Mouse (Mus musculus) c-Kit-negative CD71-positive TER-119-positive erythroid progenitor cells, embryonic 14.5 days (primary cell): ENCODE measurements at regions not wholly inside any gene's neighbourhood (a gene's known extent, or its start where the extent isn't known, plus 50 kb on each side); places are given as distances from the start of the nearest gene placed in this dataset.
"Not testable (repeated sequence)": the region's sequence is repeated elsewhere in the genome, so short reads cannot be mapped to it uniquely, and the experiment has no call there.

Experiments used
- DNase-seq: peaks from one replicate; pipeline ENCODE4 v3.0.0-alpha.2; 2013; ENCODE audit warnings: low read depth, low spot score

DNA sequence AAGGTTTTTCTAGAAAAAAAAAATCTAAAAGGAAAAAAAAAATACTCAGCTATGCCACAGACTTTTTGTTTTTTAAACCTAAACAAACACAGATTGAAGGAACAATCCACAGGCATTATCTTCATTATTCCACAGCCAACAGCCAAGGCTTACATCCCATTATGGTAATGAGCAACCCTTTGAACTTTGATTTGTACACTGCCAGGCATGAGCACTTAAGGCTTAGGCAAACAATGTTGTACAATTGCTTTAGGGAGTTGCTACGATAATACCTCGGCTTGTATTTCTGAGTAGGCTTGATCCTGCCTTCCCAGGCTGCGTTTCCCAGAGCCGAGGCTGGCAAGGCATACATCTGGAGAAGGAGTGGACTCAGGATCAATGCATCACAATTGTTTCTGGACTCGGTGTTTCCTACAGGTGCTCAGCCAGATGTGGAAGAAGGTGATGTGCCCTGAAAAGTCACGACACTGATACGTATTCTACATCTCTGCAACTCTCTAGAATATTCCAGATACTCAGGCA is 409.0 kb upstream of the Igfbp7 start:
- no peak for DNase-seq

DNA sequence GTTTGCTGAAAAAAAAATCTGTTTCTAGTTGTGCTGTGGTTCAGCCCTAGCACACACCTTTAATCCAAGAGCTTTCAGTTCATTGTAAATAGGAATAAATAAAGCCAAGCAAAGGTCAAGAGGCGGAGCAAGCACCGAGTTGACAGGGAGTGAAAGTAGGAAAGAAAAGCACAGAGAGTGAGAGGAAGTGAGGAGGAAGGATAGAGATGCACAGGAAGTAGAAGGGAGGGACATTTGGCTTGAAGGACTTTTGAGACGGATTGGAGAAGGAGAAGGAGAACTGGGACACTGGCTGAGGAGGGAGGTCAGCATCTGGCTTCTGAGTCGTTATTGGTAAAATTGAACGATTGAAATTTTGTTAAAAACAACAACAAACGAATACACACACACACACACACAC is 402.0 kb upstream of the Igfbp7 start:
- DNase-seq: no peak

DNA sequence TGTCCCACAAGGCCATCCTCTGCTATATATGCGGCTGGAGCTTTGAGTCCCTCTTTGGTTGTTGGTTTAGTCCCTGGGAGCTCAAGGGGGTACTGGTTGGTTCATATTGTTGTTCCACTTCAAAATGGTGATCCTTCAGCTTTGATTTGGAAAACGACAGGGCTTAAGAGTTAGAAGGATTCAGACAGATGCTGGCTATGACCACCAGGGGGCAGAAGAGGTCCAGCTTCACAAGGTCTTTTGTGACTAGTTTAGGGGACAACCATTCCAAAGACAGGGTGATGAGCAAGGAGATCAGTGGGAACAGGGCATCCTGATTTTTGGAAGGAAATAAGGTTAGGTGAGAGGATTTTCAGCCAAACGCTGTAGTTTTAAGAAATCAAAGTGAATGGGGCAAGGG is 399.9 kb upstream of the Igfbp7 start:
- no peak for DNase-seq

DNA sequence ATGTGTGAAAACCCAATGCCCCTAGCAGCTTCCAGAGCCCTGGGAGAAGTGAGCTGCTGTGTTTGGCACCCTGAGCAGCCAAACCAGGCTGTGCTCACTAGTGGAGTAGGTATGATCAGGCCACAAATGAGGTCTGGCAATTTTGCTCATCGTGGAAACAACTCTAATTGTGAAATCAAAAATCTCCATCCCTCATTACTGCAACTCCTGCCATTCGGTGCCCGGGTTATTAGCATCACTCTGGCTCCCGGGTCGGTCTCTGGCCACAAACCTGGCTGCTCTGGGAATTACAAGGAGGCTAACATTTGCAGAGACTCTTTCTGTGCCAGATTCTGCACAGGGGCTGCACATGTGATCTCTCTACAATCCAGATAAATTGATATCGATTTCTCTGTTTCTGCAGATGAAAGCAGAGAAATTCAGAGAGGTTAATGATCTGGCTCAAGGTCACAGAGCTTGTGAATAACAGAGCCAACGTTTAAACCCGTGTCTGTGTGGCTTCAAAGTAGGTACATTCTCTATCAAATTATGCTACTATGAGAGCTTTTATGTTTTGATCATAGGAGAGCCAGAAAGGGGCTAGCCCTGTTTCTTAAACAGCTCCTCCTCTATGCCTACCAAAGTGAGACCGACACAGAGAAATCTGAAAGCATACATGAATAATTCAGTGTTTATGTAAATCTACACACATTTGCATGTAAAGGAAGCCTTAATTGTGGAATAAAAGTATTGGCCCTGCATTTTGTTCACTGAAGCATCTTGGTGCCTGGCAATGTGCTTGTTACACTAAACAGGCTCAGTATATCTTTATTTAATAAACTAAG is 398.7 kb upstream of the Igfbp7 start:
- DNase-seq: no peak

DNA sequence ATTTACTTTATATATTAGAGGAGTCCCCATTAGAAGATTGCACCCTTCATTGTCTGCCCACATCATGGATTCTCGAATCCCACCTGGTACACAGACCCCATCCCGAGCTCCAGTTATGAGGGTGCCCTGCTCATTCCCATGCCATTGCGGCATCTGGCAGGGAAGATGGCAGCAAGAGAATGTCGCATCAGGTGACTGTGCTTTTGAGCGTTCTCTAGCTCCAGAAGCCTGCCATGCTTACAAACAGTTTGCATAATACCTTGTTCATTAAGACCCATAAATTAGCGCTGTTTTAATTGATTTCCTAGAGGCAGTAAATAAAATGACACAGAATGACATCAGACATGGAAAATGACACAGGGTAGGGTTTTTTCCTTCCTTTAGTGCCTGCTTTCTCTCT is 398.0 kb upstream of the Igfbp7 start:
- no peak for DNase-seq

DNA sequence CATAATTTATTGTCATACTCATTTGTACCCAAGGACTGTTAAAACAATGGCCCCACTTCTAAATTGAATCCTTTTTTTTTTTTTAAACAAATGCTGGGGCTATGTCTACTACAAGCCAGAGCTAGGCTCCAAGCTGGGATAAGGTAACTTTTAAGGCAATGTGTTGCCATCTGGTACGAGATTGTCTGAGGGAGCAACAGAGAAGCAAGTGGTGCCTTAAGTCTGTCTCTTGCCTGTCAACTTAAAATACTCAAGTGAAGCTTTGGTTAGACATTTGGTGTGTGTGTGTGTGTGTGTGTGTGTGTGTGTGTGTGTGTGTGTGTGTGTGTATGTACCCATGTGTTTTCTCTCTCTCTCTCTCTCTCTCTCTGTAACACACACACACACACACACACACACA is 397.5 kb upstream of the Igfbp7 start:
- DNase-seq: no peak

DNA sequence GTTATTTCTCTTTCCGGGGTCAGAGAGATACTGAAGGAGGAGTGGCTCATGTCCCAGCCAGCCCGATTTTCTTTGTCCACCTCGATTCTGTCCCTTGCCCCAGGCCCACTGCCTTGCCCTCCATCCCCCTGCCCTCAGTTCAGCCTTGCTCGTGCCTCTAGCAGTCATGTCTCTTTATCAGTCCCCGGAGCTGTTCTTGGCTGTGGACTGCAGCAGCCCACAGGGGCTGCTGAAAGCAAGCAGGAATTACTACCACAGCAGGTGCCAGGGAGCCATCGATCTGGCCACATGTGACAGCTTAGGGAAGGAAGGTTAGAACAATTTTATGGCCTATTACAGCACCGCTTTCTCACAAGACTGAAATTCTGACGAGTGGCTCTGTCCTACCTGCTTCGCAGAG is 396.3 kb upstream of the Igfbp7 start:
- no peak for DNase-seq

DNA sequence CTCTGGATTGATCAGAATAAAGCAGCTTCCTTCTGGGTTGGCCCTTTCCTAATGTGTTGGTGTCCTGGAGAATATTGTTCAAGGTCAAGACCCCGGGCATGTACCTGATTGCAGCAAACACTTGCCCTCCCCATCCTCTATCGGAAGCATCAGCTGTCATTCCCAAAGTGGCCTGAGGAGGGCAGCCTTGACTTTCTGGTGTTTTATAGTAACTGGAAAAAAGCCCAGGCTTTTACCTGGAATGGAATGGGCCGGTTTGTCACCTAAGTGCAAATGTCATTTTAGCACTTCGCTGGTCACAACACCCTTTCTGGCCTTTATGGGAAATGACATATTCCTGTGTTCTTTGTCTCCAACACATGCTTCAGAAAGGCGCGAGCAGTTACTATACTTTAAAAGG is 395.7 kb upstream of the Igfbp7 start:
- DNase-seq: no peak

DNA sequence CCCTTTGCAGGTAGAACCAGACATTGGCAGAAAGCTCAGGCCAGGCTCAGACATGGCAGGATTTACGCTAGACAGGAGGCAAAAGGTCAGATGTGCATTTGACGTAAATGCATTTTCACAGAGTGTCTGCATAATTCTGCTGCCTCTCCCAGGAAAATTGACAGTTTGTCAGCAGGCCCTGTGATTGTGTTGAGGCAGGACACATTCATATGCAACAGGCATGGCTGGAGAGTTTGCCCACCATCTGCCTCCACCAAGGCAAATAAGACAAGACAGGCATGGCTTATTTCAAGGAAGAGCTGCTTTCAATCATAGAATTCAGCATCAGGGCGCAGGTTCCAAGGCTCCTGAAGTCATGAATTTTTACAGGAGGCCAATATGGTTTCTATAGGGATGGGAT is 389.1 kb upstream of the Igfbp7 start:
- no peak for DNase-seq

DNA sequence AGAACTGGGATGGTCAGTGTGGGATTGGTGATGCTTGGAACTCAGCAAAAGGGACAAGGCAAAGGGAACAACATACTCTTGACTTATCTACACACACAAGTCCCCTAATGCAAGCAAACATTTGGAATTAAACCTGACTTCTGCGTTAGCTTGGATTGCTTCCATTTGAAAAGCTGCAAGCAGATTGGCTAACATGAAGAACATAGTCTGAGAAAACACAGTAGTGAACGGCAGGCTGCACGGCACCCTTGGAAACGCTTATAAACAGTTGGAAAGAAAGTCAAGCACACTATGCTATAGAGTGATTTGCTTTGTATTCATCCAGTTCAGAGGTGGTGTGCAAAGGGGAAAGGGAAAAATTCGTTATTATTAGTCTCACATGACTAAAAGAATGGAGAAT is 387.9 kb upstream of the Igfbp7 start:
- no peak for DNase-seq

DNA sequence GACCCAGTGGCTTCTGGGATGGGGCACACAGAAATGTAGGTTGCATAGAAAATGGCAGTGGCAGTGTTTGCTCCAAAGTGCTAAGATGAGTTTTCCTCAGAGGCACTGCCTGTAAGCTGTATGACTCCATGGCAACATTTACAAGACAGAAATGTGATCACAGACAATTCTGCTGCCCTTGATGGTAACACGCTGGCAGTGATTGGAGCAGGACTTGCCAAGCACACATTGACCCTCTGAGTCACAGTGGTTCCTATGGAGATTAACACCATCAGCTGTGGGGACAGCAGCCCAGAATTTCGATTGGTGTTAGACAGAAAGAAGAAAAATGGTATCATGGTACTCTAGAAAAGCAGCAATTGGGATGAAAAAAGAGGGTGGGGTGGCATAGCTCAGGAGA is 376.1 kb upstream of the Igfbp7 start:
- no peak for DNase-seq

DNA sequence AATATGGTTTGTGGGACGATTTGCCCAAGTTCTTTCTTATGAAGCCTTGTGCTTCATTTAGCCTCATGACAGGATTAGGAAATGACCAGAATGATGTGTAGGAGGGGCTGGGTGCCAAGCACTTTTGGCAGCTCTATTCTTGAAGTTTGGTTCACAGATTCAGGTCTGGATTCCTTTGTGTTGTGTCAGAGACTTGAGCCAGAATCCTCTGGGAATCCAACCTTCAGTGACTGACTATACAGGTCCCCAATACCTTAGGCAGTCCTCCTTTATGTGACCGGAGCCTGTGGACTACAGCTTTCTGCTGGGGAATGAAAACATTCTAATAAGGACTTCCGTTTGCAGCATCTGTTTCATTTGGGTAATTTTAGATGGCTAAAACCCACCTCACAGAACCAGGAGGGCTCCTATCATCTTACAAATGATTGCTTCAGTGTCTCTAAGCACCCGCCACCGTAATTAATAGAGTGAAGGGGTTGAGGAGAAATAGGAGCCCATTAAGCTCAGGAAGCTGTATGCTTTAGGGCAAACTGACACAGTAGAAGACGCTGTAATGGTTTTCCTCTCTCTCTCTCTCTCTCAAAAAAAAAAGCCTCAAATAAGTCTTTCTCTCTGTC is 354.7 kb upstream of the Igfbp7 start:
- no peak for DNase-seq

DNA sequence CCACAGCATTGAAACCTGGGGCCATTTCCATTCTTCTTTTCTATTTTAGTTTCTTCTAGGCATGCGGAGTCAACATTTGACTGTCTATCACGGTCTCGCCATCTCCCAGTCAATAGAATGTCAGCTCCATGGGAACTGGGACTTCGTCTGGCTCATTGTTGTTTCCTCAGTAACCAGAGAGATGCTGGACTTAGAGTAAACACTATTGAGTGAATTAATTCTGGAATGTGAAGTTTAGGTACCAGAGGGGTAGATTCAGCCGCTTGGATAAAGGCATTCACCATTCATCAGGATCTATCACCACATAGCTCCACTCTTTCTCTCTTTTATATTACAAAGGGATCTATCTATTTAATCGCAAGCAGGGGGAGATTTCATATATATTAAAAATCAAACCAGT is 354.2 kb upstream of the Igfbp7 start:
- no peak for DNase-seq

DNA sequence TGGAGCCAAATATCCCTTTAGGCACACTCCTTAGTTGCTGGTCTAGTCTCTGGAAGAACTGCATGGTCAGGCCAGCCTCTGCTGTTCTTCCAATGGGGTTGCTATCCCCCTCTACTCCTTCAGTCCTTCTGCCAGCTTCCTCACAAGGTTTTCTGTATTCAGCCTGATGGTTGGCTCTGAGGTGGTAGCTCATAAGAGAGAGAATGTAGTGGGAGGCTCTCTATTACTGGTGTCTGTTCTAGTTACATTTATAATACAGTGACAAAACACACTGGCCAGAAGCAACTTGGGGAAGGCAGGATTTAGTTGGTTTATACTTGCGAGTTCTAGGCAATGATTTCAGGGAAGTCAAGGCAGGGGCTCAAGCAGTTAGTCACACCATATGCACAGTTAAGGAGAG is 341.1 kb upstream of the Igfbp7 start:
- no peak for DNase-seq

DNA sequence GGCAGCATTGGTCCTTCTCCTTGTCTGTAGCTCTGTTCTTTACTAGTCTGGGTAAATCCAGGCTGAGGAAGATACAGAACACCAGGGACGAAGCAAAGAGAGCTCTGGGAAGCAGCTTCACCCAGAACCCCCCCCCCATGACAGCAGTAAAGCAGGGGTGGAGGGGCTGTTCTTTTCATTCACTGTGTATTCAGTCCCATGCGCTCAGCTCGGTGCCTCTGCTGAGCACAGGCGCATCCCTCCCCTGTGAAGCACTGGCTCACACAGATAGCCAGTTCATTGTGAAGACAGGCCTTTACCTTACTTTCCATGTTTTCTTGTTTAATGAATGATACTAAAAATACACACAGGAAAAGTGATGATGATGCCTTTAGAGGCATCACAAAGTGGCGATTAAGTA is 338.8 kb upstream of the Igfbp7 start:
- no peak for DNase-seq

DNA sequence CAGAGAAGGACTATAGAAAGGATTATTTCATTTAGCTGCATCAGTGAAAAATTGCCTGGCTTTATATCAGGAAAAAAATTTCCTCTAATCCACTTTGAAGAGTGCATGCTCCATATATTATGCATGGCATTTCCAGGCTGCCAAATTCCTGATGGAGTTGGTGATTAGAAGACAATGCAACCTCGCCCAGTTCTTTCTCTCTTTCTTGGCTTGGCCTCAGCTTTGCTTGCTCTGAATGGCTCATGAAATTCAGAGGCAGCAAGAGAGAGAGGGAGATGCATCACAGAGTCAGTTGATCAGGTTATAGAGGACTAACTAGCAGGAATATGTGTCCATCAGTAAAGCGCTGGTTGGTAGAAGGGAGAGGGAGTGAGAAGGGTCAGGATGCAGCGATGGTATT is 335.6 kb upstream of the Igfbp7 start:
- no peak for DNase-seq

DNA sequence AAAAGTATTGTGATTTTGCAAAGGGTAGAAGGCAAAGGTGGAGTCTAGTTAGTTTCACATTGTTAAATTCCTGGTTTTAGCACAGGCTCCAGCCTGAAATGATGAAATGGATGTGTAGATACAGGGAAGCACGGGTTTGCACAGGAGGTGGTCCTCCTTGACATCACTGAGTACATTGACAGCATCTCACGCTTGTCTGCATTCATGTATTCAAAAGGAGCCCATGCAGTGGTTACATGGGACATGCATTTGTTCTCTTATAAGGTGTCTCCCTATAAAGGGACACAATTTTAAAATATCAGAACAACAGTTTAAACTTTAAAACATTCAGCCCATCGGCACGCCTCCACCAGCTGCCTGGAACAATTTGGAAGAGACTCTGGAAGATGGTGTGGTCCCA is 322.4 kb upstream of the Igfbp7 start:
- DNase-seq: not testable (repeated sequence)

DNA sequence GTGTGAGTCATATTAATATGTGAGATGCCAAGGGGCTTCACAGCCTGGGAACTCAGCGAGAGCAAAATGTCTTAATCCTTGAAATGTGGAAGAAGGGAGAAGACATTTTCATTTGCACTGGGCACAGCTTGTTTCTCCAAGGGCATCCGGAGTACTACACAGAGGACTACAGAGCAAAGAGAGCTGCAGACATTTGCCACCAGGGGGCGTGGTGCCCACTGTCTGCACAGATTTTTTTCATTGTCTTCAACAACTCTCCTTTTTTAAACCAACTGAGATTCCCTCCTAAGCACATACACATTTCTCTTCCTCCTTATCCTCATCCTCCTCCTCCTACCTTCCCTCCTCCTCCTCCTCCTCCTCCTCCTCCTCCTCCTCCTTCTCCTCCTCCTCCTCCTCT is 273.8 kb upstream of the Igfbp7 start:
- no peak for DNase-seq

DNA sequence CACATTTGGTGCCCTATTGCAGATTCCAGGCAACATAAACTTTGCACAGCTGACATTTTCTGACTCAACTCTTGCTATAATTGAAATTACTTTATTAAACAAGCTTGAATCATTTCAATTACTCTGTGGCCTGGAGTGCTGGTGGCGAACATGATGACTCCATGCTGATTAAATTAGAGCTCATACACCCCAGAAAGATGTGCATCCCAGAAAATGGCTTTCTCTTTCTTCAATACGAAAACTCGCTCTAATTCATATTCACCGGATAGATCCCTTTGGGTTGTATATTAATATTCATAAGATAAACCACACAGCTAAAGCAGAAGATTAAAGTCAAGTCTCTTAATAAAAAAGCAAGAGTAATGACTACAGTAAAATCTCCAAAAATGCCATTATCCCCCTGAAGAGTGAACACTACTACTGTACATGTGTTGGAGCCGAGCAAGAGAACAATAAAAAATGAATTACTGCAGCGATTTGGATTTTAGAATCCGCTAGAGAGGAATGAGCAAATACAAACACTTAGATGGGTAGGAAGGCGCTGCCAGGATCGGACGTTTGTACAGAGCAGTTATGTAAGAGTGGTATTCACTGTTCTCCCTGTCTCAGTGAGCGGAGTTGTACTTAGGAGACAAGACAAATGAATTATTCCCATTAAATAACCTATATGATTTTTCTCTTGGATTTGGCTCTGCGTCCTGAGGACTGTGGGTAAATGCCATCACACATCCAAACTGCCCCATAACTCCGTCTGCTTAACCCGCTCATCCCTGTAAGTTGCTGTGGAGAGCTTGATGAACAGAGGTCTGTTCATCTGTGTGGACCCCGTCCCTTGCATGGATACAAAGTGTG is 264.5 kb upstream of the Igfbp7 start:
- no peak for DNase-seq

DNA sequence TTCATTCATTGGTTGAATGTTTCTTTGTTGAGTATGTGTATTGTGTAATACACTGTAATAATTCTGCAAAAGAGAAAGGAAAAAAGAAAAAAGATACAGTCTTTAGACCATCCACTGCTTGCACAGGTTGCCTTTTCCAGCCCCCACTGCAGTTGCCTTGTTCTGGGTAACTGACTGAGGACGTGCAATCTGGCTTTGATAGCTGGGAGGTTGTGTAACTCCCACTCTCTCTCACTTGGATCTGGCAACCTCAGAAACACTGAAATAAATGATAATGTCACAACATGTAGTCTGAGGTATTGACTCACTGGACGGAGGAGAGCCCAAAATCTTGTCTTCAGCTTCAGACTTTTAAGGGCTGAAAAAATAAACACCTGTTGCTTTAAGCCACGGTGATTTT is 255.3 kb upstream of the Igfbp7 start:
- no peak for DNase-seq

DNA sequence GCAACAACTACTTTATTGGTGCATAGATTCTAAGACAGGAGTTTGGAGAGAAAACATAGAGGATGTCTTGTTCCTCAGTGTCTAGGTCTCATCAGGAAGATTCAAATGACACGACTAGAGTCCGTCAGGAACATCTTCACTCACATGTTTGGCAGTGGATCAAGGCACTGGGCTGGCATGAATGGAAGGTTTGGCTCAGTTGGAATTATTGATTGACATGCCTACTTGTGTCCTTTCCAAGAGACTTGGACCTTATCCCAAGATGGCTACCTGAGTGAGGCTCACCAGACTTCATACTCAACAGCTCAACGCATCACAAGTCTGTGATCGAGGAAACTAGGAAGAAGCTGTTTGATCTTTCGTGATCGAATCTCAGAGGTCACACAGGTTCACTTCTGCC is 251.2 kb upstream of the Igfbp7 start:
- no peak for DNase-seq

DNA sequence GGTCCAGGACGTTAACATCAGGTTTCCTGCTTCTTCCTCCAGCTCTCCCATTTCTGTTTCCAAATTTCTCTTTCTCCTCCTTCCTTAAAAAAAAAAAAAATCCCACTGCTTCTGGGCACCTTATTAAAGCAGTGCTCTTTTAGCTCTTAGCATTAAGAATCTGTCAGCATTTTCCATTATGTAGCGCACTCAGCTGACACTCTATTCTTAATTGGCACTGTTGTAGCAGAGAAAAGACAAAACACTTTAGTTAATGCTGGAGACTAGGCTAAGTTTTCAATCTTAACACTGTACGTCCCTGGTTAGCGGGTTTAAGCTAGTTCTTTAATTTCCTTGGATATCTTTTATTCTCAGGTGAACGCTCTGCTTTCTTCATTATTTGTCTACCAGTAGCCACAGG is 236.8 kb upstream of the Igfbp7 start:
- no peak for DNase-seq
